Mouse (Mus musculus) monocyte, adult 5-6 weeks (primary cell): ENCODE data around the gene Sdf4. TPM values are rescaled to one million over a fixed set of nuclear protein-coding genes. Genes with fewer than 3 reads are reported as not detected.

Source experiments
- ATAC-seq: fragments of 153-309, 156-312 bp; replicated peaks from 2 replicates; pipeline ENCODE4 v1.8.0; 2017; ENCODE audit warnings: mild to moderate bottlenecking; ENCODE audit not compliant: low TSS enrichment, insufficient number of reproducible peaks, severe bottlenecking, poor library complexity, low FRiP score
- total RNA-seq: library from RNA; stranded (forward); fragments of 200-1000, 200-491, 200-594 nt; gene quantifications from 3 replicates; pipeline ENCODE4 v1.2.3, GENCODE M21; 2017

The Sdf4 gene
- total RNA-seq, 1 experiment from 2014 or later, result 344 TPM

- ATAC-seq, result no peak
These were observed 42.2 kb downstream of the Sdf4 start for GRCm38 (mm10) chr4:156034901-156035300.

GRCm38 (mm10) chr4:156044754-156045153 lies 52.1 kb downstream of the Sdf4 start:
- ATAC-seq, result no peak

GRCm38 (mm10) chr4:156049779-156050178 lies 57.1 kb downstream of the Sdf4 start:
- no peak for ATAC-seq

GRCm38 (mm10) chr4:156050391-156050980 lies 57.8 kb downstream of the Sdf4 start:
- no peak for ATAC-seq

GRCm38 (mm10) chr4:156053113-156053512 lies 60.4 kb downstream of the Sdf4 start:
- ATAC-seq, result no peak

GRCm38 (mm10) chr4:156054130-156054529 lies 61.5 kb downstream of the Sdf4 start:
- ATAC-seq, result no peak

GRCm38 (mm10) chr4:156054606-156055005 lies 61.9 kb downstream of the Sdf4 start:
- no peak for ATAC-seq

GRCm38 (mm10) chr4:156055173-156055572 lies 62.5 kb downstream of the Sdf4 start:
- no peak for ATAC-seq

GRCm38 (mm10) chr4:156057702-156058101 lies 65.0 kb downstream of the Sdf4 start:
- no peak for ATAC-seq

- no peak for ATAC-seq
These were observed 66.2 kb downstream of the Sdf4 start for GRCm38 (mm10) chr4:156058826-156059225.

- ATAC-seq, result no peak
These were observed 66.6 kb downstream of the Sdf4 start, which contains the start of gene Ttll10 for GRCm38 (mm10) chr4:156059261-156059660. Gene Ttll10 (minus strand): TSS chr4:156059414.

GRCm38 (mm10) chr4:156059713-156060112 lies 67.0 kb downstream of the Sdf4 start:
- ATAC-seq, result no peak

Other genes starting within 250 kb of the Sdf4 start
- 24.8 to 30.3 TPM (median 26.4 TPM) in 3 replicates for gene Atad3a, start 231.8 kb upstream of the Sdf4 start, total RNA-seq
- gene Vwa1, start 218.2 kb upstream of the Sdf4 start, total RNA-seq, result 0.49 to 1.3 TPM in 2 of 3 replicates, not detected in the other
- not detected in 3 replicates for gene Tmem88b, start 207.0 kb upstream of the Sdf4 start, total RNA-seq
- gene Ankrd65, start 202.4 kb upstream of the Sdf4 start, total RNA-seq, result not detected in 3 replicates
- 39.1 to 56.7 TPM (median 44.1 TPM) in 3 replicates for gene Mrpl20, start 190.0 kb upstream of the Sdf4 start, total RNA-seq
- gene Ccnl2, start 180.4 kb upstream of the Sdf4 start, total RNA-seq, result 228 to 239 TPM (median 228 TPM) in 3 replicates
- 102 to 125 TPM (median 108 TPM) in 3 replicates for gene Aurkaip1, start 161.6 kb upstream of the Sdf4 start, total RNA-seq
- 0.29 to 15.8 TPM (median 2.0 TPM) in 3 replicates for gene Mxra8, start 153.2 kb upstream of the Sdf4 start, total RNA-seq
- 18.8 to 30.1 TPM (median 27.0 TPM) in 3 replicates for gene Dvl1, start 145.5 kb upstream of the Sdf4 start, total RNA-seq
- gene Tas1r3, start 129.5 kb upstream of the Sdf4 start, total RNA-seq, result 0.29 to 1.6 TPM (median 0.64 TPM) in 3 replicates
- gene Cptp, start 123.4 kb upstream of the Sdf4 start, total RNA-seq, result 5.7 to 8.4 TPM (median 6.6 TPM) in 3 replicates
- gene Ints11, start 123.3 kb upstream of the Sdf4 start, total RNA-seq, result 21.5 to 28.1 TPM (median 24.5 TPM) in 3 replicates
- gene Pusl1, start 101.1 kb upstream of the Sdf4 start, total RNA-seq, result 3.8 to 12.8 TPM (median 10.3 TPM) in 3 replicates
- gene Acap3, start 101.0 kb upstream of the Sdf4 start, total RNA-seq, result 17.2 to 19.3 TPM (median 17.3 TPM) in 3 replicates
- 79.0 to 128 TPM (median 101 TPM) in 3 replicates for gene Ube2j2, start 49.0 kb upstream of the Sdf4 start, total RNA-seq
- 0.85 to 1.4 TPM in 2 of 3 replicates, not detected in the other for gene C1qtnf12, start 30.6 kb upstream of the Sdf4 start, total RNA-seq
- 2.8 to 3.5 TPM (median 3.1 TPM) in 3 replicates for gene B3galt6, start 223 bp upstream of the Sdf4 start, total RNA-seq
- 1.8 to 6.6 TPM (median 5.3 TPM) in 3 replicates for gene Tnfrsf4, start 21.0 kb downstream of the Sdf4 start, total RNA-seq
- 29.2 to 74.7 TPM (median 38.4 TPM) in 3 replicates for gene Tnfrsf18, start 33.3 kb downstream of the Sdf4 start, total RNA-seq
- gene Ttll10, start 66.5 kb downstream of the Sdf4 start, total RNA-seq, result not detected in 3 replicates
- 5.7 to 20.4 TPM (median 15.4 TPM) in 3 replicates for gene 9430015G10Rik, start 117.1 kb downstream of the Sdf4 start, total RNA-seq
- gene Rnf223, start 137.6 kb downstream of the Sdf4 start, total RNA-seq, result 0.39 TPM in 1 of 3 replicates, not detected in the others
- gene Agrn, start 204.6 kb downstream of the Sdf4 start, total RNA-seq, result 1.4 to 8.4 TPM (median 2.7 TPM) in 3 replicates
- gene Isg15, start 207.9 kb downstream of the Sdf4 start, total RNA-seq, result 1.9 to 9.6 TPM (median 2.4 TPM) in 3 replicates
- 2.6 to 12.3 TPM (median 3.3 TPM) in 3 replicates for gene AW011738, start 210.4 kb downstream of the Sdf4 start, total RNA-seq
- 0.19 to 0.48 TPM in 2 of 3 replicates, not detected in the other for gene Perm1, start 223.0 kb downstream of the Sdf4 start, total RNA-seq
- gene Plekhn1, start 242.0 kb downstream of the Sdf4 start, total RNA-seq, result 4.3 to 17.1 TPM (median 16.9 TPM) in 3 replicates
- gene Noc2l, start 243.1 kb downstream of the Sdf4 start, total RNA-seq, result 33.0 to 53.8 TPM (median 40.5 TPM) in 3 replicates